8 mouse cellular contexts compared by ENCODE assay signal in the genomic region with DNA sequence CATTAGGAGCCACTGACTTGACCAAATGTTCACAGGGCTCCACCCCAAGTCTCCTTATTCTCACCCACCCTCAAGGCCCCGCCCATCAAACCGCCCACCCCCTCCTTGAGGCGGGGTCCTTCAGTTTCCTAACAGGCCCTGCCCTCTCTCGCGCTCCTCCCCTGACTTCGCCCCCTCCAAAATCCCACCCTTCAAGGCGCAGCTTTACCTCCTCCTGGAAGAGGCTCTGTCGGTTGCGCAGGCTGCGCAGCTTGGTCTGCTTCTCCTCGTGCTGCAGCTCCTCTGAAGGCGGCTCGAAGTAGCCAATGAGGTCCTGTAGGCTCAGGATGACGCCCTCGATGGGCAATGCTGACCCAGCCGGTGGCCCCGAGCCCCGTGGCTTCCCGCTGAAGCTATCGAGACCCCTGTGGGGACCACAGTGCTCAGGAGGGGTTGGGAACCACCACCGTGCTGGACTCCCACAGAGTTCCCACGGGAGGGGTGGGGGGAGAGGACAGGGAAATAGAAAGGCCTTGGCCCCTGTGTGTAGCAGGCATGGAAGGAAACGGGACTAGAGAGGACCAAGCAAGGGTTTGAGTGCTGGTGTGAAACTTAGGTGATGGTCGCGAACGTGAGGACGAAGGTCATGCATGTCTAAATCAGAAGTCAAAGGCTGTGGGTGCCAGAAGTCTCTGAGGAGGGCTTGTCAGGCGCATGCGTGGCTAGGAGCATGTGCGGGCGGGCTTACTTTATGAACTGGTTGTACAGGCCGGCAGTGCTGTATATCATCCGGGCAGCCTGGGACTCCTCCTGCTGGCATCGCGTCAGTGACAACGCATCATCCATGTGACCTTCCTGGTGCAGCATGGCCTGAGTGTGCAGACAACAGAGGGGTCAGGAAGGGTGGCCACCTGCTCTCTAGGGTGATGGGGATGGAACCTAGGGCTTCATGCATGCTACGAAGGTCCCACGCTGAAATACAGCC. TPM values are rescaled to one million over a fixed set of nuclear protein-coding genes. Genes with fewer than 3 reads are reported as not detected.
DNase-seq lines count a peak whose midpoint lies in the region; ATAC-seq and TF ChIP-seq lines count a peak whose summit lies in the region.

No protein-coding gene starts in this region.

- H3K9me3 ChIP-seq in limb, embryonic 14.5 days (ENCODE audit: control insufficient read depth, low read length) = no peaks in the 10 kb centered on the region
- no peaks in the 10 kb centered on the region for H3K9me3 ChIP-seq in neural tube, embryonic 14.5 days (ENCODE audit: control insufficient read depth, low read length)

- peak overlapping the region; percentile 43 for H3K9ac ChIP-seq in limb, embryonic 14.5 days (ENCODE audit: low read depth, low read length, severe bottlenecking)
- no peak overlapping the region for H3K9ac ChIP-seq in neural tube, embryonic 14.5 days (replicated peaks; ENCODE audit: low read depth, low read length)

- no peak for TF ChIP-seq POLR2A in limb, embryonic 14.5 days (IDR thresholded peaks at IDR 0.05; ENCODE audit: borderline replicate concordance, extremely low read depth, insufficient read depth, insufficient read length)

- peaks cover 3% of the 10 kb centered on the region; the same call in 1 of the 2 replicates for H3K4me1 ChIP-seq in limb, embryonic 14.5 days (ENCODE audit: control insufficient read depth, insufficient read depth, low read length)
- no peaks in the 10 kb centered on the region for H3K4me1 ChIP-seq in neural tube, embryonic 14.5 days (ENCODE audit: control insufficient read depth, insufficient read depth, low read length)

- H3K36me3 ChIP-seq in limb, embryonic 14.5 days (ENCODE audit: control insufficient read depth, insufficient read depth, low read length) = 0 out of 2 replicates have a peak, but pooled peaks cover under 1% of the 10 kb centered on the region
- H3K36me3 ChIP-seq in neural tube, embryonic 14.5 days (ENCODE audit: control insufficient read depth, insufficient read depth, low read length) = no peaks in the 10 kb centered on the region

- H3K27me3 ChIP-seq in limb, embryonic 14.5 days (ENCODE audit: control insufficient read depth, insufficient read depth, low read length) = no peaks in the 10 kb centered on the region
- no peaks in the 10 kb centered on the region for H3K27me3 ChIP-seq in neural tube, embryonic 14.5 days (ENCODE audit: control insufficient read depth, insufficient read depth, low read length)

- 25% methylated on average over 38 of the region's 38 CpGs for WGBS in limb, embryonic 14.5 days
- 26% methylated on average over 38 of the region's 38 CpGs for WGBS in neural tube, embryonic 14.5 days

- H3K4me2 ChIP-seq in limb, embryonic 14.5 days (replicated peaks; ENCODE audit: low read depth, low read length, severe bottlenecking) = peak overlapping the region; percentile 51
- peak overlapping the region; percentile 27 for H3K4me2 ChIP-seq in neural tube, embryonic 14.5 days (ENCODE audit: low read depth, low read length)

- DNase-seq in cerebellum, adult 18-20 months = peak; percentile 11 to 15
- no peak for DNase-seq in cerebellum, adult 11 months
- DNase-seq in cerebellum, postnatal 25 days = peak; percentile 18 to 46
- peak; percentile 31 to 39 for DNase-seq in heart, adult 9 months (ENCODE audit: low spot score in 2 of 2)
- peak; percentile 9 to 26 for DNase-seq in kidney, adult 8-10 months
- peak; percentile 52 for DNase-seq in limb, embryonic 14.5 days (ENCODE audit: low spot score)
- DNase-seq in MN1 (ENCODE audit: low spot score) = no peak

- no peak overlapping the region for H3K27ac ChIP-seq in limb, embryonic 14.5 days (replicated peaks; ENCODE audit: low read depth, low read length)
- no peak overlapping the region for H3K27ac ChIP-seq in neural tube, embryonic 14.5 days (ENCODE audit: low read depth, low read length)

- H3K4me3 ChIP-seq in limb, embryonic 14.5 days (replicated peaks; ENCODE audit: low read length) = peak overlapping the region; percentile 6
- no peak overlapping the region for H3K4me3 ChIP-seq in neural tube, embryonic 14.5 days (ENCODE audit: low read depth, low read length)

- ATAC-seq in limb, embryonic 14.5 days (ENCODE audit: low FRiP score, low read depth) = peak; percentile 88; the same call in 1 of the 2 replicates
- ATAC-seq in neural tube, embryonic 14.5 days (ENCODE audit: low read depth) = peak; percentile 49; the same call in 1 of the 2 replicates

RNA-seq across cellular contexts. Expression of a gene that starts 15.7 kb away (rescaled TPM):
- 26.5 and 29.2 TPM in 2 replicates for polyA plus RNA-seq in limb, embryonic 14.5 days (2012; rRNA removed)
- polyA plus RNA-seq in limb, embryonic 14.5 days (2014; fragmentation: Nextera tagmentation; extraction: Ambion mirVana) = 5.9 and 7.7 TPM in 2 replicates
- polyA plus RNA-seq in neural tube, embryonic 14.5 days (2014; fragmentation: Nextera tagmentation; extraction: Ambion mirVana) = 5.9 and 11.6 TPM in 2 replicates

RNA-seq across cellular contexts. Expression of a gene that starts 25.4 kb away (rescaled TPM):
- 4.8 and 6.8 TPM in 2 replicates for polyA plus RNA-seq in limb, embryonic 14.5 days (2012; rRNA removed)
- 0.43 and 1.1 TPM in 2 replicates for polyA plus RNA-seq in limb, embryonic 14.5 days (2014; fragmentation: Nextera tagmentation; extraction: Ambion mirVana)
- 0.51 and 0.59 TPM in 2 replicates for polyA plus RNA-seq in neural tube, embryonic 14.5 days (2014; fragmentation: Nextera tagmentation; extraction: Ambion mirVana)

RNA-seq across cellular contexts. Expression of a gene that starts 46.8 kb away (rescaled TPM):
- 18.9 and 22.7 TPM in 2 replicates for polyA plus RNA-seq in limb, embryonic 14.5 days (2012; rRNA removed)
- polyA plus RNA-seq in limb, embryonic 14.5 days (2014; fragmentation: Nextera tagmentation; extraction: Ambion mirVana) = 15.7 and 17.1 TPM in 2 replicates
- 29.5 and 33.6 TPM in 2 replicates for polyA plus RNA-seq in neural tube, embryonic 14.5 days (2014; fragmentation: Nextera tagmentation; extraction: Ambion mirVana)

Comparison
In these comparisons a context has a peak if more than half of its experiments do, and no peak if none do; other contexts are left out.
1. DNase-seq: peak in cerebellum, adult 18-20 months (2 of 2), cerebellum, postnatal 25 days (2 of 2), heart, adult 9 months (2 of 2), kidney, adult 8-10 months (2 of 2) and limb, embryonic 14.5 days (single experiment); none in cerebellum, adult 11 months (single experiment) and MN1 (single experiment).